16 mouse cellular contexts compared by ENCODE assay signal in genomic region chr8:10993582-10994216, GRCm38 (mm10). TPM values are rescaled to one million over a fixed set of nuclear protein-coding genes. Genes with fewer than 3 reads are reported as not detected.
A peak's percentile ranks its signal among the peaks of the same experiment; 100 is the strongest.
DNase-seq lines count a peak whose midpoint lies in the region; ATAC-seq and TF ChIP-seq lines count a peak whose summit lies in the region.
"Had no signal": no experiment of that assay in that cellular context is flagged by ENCODE, and none has a peak within 500 bp of the region (broad histone marks: within the 10 kb centered on the region; RNA-seq: fewer than 3 reads in every experiment).

No protein-coding gene starts in this region.

- H3K79me2 ChIP-seq in myocyte (ENCODE audit: control insufficient read depth, insufficient read depth) = no peaks in the 10 kb centered on the region

- H3K4me2 ChIP-seq in liver, embryonic 12.5 days = peak overlapping the region; percentile 66; the same call in 1 of the 2 replicates
- H3K4me2 ChIP-seq in liver, postnatal 0 days (ENCODE audit: low read depth, low read length) = no peak overlapping the region
- H3K4me2 ChIP-seq in myocyte (ENCODE audit: low read depth) = peak overlapping the region; percentile 59
- no peak overlapping the region for H3K4me2 ChIP-seq in kidney, embryonic 15.5 days
- H3K4me2 ChIP-seq: forebrain, embryonic 12.5 days; hindbrain, embryonic 13.5 days; limb, embryonic 12.5 days had no signal

- H3K27ac ChIP-seq in liver, embryonic 12.5 days = peak overlapping the region; percentile 87; the same call in 1 of the 2 replicates
- no peak overlapping the region for H3K27ac ChIP-seq in liver, postnatal 0 days (ENCODE audit: low read depth)
- H3K27ac ChIP-seq in kidney, embryonic 15.5 days = no peak overlapping the region
- H3K27ac ChIP-seq: forebrain, embryonic 12.5 days; heart, embryonic 13.5 days; hindbrain, embryonic 13.5 days; limb, embryonic 12.5 days; macrophage had no signal

- TF ChIP-seq CTCF in liver, postnatal 0 days (IDR thresholded peaks at IDR 0.05; ENCODE audit: low read depth) = no peak

- no peaks in the 10 kb centered on the region for H3K9me3 ChIP-seq in liver, embryonic 12.5 days (replicated peaks)
- H3K9me3 ChIP-seq in liver, postnatal 0 days (ENCODE audit: low read length) = no peaks in the 10 kb centered on the region
- no peaks in the 10 kb centered on the region for H3K9me3 ChIP-seq in kidney, embryonic 15.5 days (replicated peaks)
- H3K9me3 ChIP-seq: forebrain, embryonic 12.5 days; heart, embryonic 13.5 days; hindbrain, embryonic 13.5 days; limb, embryonic 12.5 days had no signal

- TF ChIP-seq EP300 in liver, postnatal 0 days (IDR thresholded peaks at IDR 0.05; ENCODE audit: low read depth) = no peak

- H3ac ChIP-seq in myocyte (ENCODE audit: control insufficient read depth, insufficient read length) = no peak overlapping the region

- no peak overlapping the region for H3K4me3 ChIP-seq in liver, embryonic 12.5 days
- H3K4me3 ChIP-seq in liver, postnatal 0 days (ENCODE audit: low read depth, low read length) = no peak overlapping the region
- H3K4me3 ChIP-seq in myocyte = peak overlapping the region; percentile 1
- H3K4me3 ChIP-seq in kidney, embryonic 15.5 days (replicated peaks) = no peak overlapping the region
- H3K4me3 ChIP-seq: forebrain, embryonic 12.5 days; heart, embryonic 13.5 days; hindbrain, embryonic 13.5 days; limb, embryonic 12.5 days had no signal

- no peaks in the 10 kb centered on the region for H3K27me3 ChIP-seq in liver, embryonic 12.5 days (replicated peaks)
- no peaks in the 10 kb centered on the region for H3K27me3 ChIP-seq in liver, postnatal 0 days (ENCODE audit: insufficient read depth, low read length)
- H3K27me3 ChIP-seq in myocyte (ENCODE audit: control insufficient read depth, insufficient read depth, insufficient read length) = no peaks in the 10 kb centered on the region
- no peaks in the 10 kb centered on the region for H3K27me3 ChIP-seq in kidney, embryonic 15.5 days
- H3K27me3 ChIP-seq: forebrain, embryonic 12.5 days; heart, embryonic 13.5 days; hindbrain, embryonic 13.5 days; limb, embryonic 12.5 days had no signal

- H3K4me1 ChIP-seq in liver, embryonic 12.5 days = peaks cover 99% of the 10 kb centered on the region
- peaks cover 62% of the 10 kb centered on the region for H3K4me1 ChIP-seq in liver, postnatal 0 days (ENCODE audit: insufficient read depth)
- peaks cover 65% of the 10 kb centered on the region for H3K4me1 ChIP-seq in kidney, embryonic 15.5 days

- peaks cover 79% of the 10 kb centered on the region for H3K36me3 ChIP-seq in liver, embryonic 12.5 days
- peaks cover 44% of the 10 kb centered on the region for H3K36me3 ChIP-seq in liver, postnatal 0 days (replicated peaks; ENCODE audit: insufficient read depth, low read length)
- no peaks in the 10 kb centered on the region for H3K36me3 ChIP-seq in myocyte (ENCODE audit: control insufficient read depth, insufficient read depth)
- peaks cover 25% of the 10 kb centered on the region for H3K36me3 ChIP-seq in kidney, embryonic 15.5 days
- H3K36me3 ChIP-seq: hindbrain, embryonic 13.5 days had no signal

- DNase-seq in liver, postnatal 0 days = no peak
- peak; percentile 46 for DNase-seq in CD4-positive helper T cell, adult 2 months (ENCODE audit: low read depth, low spot score)
- DNase-seq in R1 (ENCODE audit: low read depth, low spot score) = peak; percentile 50
- no peak for DNase-seq in embryo, embryonic 9.5 days (ENCODE audit: extremely low spot score)
- no peak for DNase-seq in cerebellum, adult 18-20 months
- DNase-seq: adrenal gland, adult 2 months; kidney, postnatal 14 days; right cerebral cortex, postnatal 4 days had no signal

- H3K9ac ChIP-seq in liver, embryonic 12.5 days = no peak overlapping the region
- no peak overlapping the region for H3K9ac ChIP-seq in liver, postnatal 0 days (replicated peaks)
- no peak overlapping the region for H3K9ac ChIP-seq in kidney, embryonic 15.5 days
- H3K9ac ChIP-seq: forebrain, embryonic 12.5 days; hindbrain, embryonic 13.5 days; limb, embryonic 12.5 days had no signal

- ATAC-seq in liver, embryonic 12.5 days = no peak
- no peak for ATAC-seq in liver, postnatal 0 days
- ATAC-seq in kidney, embryonic 15.5 days (replicated peaks; ENCODE audit: low FRiP score) = no peak

- TF ChIP-seq POLR2A in myocyte (IDR thresholded peaks at IDR 0.05; ENCODE audit: insufficient read length, low read depth) = no peak

- 85% methylated on average over 10 of the region's 10 CpGs for WGBS in liver, embryonic 12.5 days (ENCODE audit: insufficient replicate concordance)
- WGBS in liver, postnatal 0 days (ENCODE audit: insufficient replicate concordance) = 85% methylated on average over 10 of the region's 10 CpGs
- WGBS in kidney, embryonic 15.5 days = 92% methylated on average over 10 of the region's 10 CpGs

TF ChIP-seq in myocyte, 11 proteins besides CTCF, POLR2A, EP300 and RAD21:
- TF ChIP-seq E2F4 (IDR thresholded peaks at IDR 0.05; ENCODE audit: insufficient read depth) (no peak), TCF3 (IDR thresholded peaks at IDR 0.05; ENCODE audit: insufficient read length, low read depth) (no peak), MYOD1 (IDR thresholded peaks at IDR 0.05; ENCODE audit: control insufficient read depth in 1 of 3, insufficient read length in 2 of 3, low read depth in 2 of 3) (no peak), CEBPB (IDR thresholded peaks at IDR 0.05; ENCODE audit: insufficient read depth, poor library complexity, severe bottlenecking) (no peak), USF1 (IDR thresholded peaks at IDR 0.05; ENCODE audit: low read depth) (no peak), TCF12 (IDR thresholded peaks at IDR 0.05; ENCODE audit: insufficient read depth, poor library complexity, severe bottlenecking) (no peak), MYOG (IDR thresholded peaks at IDR 0.05; ENCODE audit: control insufficient read depth in 1 of 3, insufficient read depth in 1 of 3, insufficient read length in 2 of 3, low read depth in 2 of 3) (no peak), SRF (IDR thresholded peaks at IDR 0.05; ENCODE audit: control insufficient read depth, insufficient read length, low read depth) (no peak), MAX (IDR thresholded peaks at IDR 0.05; ENCODE audit: low read depth) (no peak), REST (IDR thresholded peaks at IDR 0.05; ENCODE audit: insufficient read depth, insufficient read length) (no peak), POLR2AphosphoS2 (IDR thresholded peaks at IDR 0.05; ENCODE audit: insufficient read length, low read depth) (no peak)

RNA-seq across cellular contexts. Expression of gene Irs2, which starts 14.6 kb away (rescaled TPM):
- 9.6 and 10.4 TPM in 2 replicates for polyA plus RNA-seq in liver, embryonic 12.5 days (2016; fragmentation: Nextera tagmentation; extraction: Ambion mirVana)
- 4.4 and 5.7 TPM in 2 replicates for polyA plus RNA-seq in liver, postnatal 0 days (2015; fragmentation: Nextera tagmentation; extraction: Ambion mirVana)
- 2.0 TPM for polyA plus RNA-seq in myocyte (2012; fragmentation: generic; extraction: Trizol)
- polyA plus RNA-seq in kidney, embryonic 15.5 days (2015; fragmentation: Nextera tagmentation; extraction: Ambion mirVana) = 5.6 and 5.7 TPM in 2 replicates

Comparison
In these comparisons a context has a peak if more than half of its experiments do, and no peak if none do; other contexts are left out.
1. H3K4me2 ChIP-seq: peak in liver, embryonic 12.5 days (single experiment) and myocyte (single experiment); none in liver, postnatal 0 days (single experiment) and kidney, embryonic 15.5 days (single experiment).
2. DNase-seq: peak in CD4-positive helper T cell, adult 2 months (single experiment) and R1 (single experiment); none in liver, postnatal 0 days (single experiment), embryo, embryonic 9.5 days (single experiment) and cerebellum, adult 18-20 months (0 of 2).